Mouse (Mus musculus): ENCODE measurements at regions not wholly inside any gene's neighbourhood (a gene's known extent, or its start where the extent isn't known, plus 50 kb on each side); places are given as distances from the start of the nearest gene placed in this dataset.
A peak's percentile ranks its signal among the peaks of the same experiment; 100 is the strongest.

- WGBS: 81% methylated on average over 5 of the region's 5 CpGs
- H3K36me3 ChIP-seq: no peaks in the 10 kb centered on the region
- H3K27me3 ChIP-seq (ENCODE audit: insufficient read depth, poor library complexity, severe bottlenecking): no peaks in the 10 kb centered on the region
These were observed 156.7 kb upstream of the Rreb1 start for GRCm38 (mm10) chr13:37621319-37622050.

GRCm38 (mm10) chr13:37622366-37623088, 155.7 kb upstream of the Rreb1 start:
- H3K9me3 ChIP-seq: no peaks in the 10 kb centered on the region
- H3K4me3 ChIP-seq: no peak overlapping the region
- no peak for DNase-seq (ENCODE audit: low spot score)
- H3K27me3 ChIP-seq (ENCODE audit: insufficient read depth, poor library complexity, severe bottlenecking): no peaks in the 10 kb centered on the region
- H3K36me3 ChIP-seq: no peaks in the 10 kb centered on the region
- no peak overlapping the region for H3K27ac ChIP-seq
- 64% methylated on average over 6 of the region's 6 CpGs for WGBS
- peaks cover 21% of the 10 kb centered on the region for H3K4me1 ChIP-seq

More at GRCm38 (mm10) chr13:37621319-37622050, 156.7 kb upstream of the Rreb1 start:
- Histone ChIP-seq H3K4me3 (no peak overlapping the region), H3K27ac (no peak overlapping the region), H3K4me1 (peaks cover 25% of the 10 kb centered on the region), H3K9me3 (no peaks in the 10 kb centered on the region)
- DNase-seq (ENCODE audit: low spot score): no peak

- WGBS: 59% methylated on average over 1 of the region's 1 CpGs
- Histone ChIP-seq H3K27me3 (ENCODE audit: insufficient read depth, poor library complexity, severe bottlenecking) (no peaks in the 10 kb centered on the region), H3K4me1 (peaks cover 35% of the 10 kb centered on the region), H3K27ac (no peak overlapping the region), H3K9me3 (no peaks in the 10 kb centered on the region), H3K4me3 (no peak overlapping the region), H3K36me3 (no peaks in the 10 kb centered on the region)
- DNase-seq (ENCODE audit: low spot score): no peak
These were observed 153.5 kb upstream of the Rreb1 start for GRCm38 (mm10) chr13:37624741-37625140.

GRCm38 (mm10) chr13:37625532-37626235, 152.5 kb upstream of the Rreb1 start:
- Histone ChIP-seq H3K4me1 (peaks cover 26% of the 10 kb centered on the region), H3K9me3 (no peaks in the 10 kb centered on the region), H3K27me3 (ENCODE audit: insufficient read depth, poor library complexity, severe bottlenecking) (no peaks in the 10 kb centered on the region), H3K4me3 (no peak overlapping the region), H3K36me3 (no peaks in the 10 kb centered on the region), H3K27ac (no peak overlapping the region)
- 84% methylated on average over 13 of the region's 13 CpGs for WGBS
- DNase-seq (ENCODE audit: low spot score): no peak

GRCm38 (mm10) chr13:37628391-37629270, 149.6 kb upstream of the Rreb1 start:
- H3K36me3 ChIP-seq: no peaks in the 10 kb centered on the region
- no peak overlapping the region for H3K4me3 ChIP-seq
- H3K9me3 ChIP-seq: no peaks in the 10 kb centered on the region
- no peak for DNase-seq (ENCODE audit: low spot score)
- no peaks in the 10 kb centered on the region for H3K27me3 ChIP-seq (ENCODE audit: insufficient read depth, poor library complexity, severe bottlenecking)
- H3K27ac ChIP-seq: peak overlapping the region; percentile 23
- peaks cover 18% of the 10 kb centered on the region for H3K4me1 ChIP-seq
- WGBS: 72% methylated on average over 16 of the region's 16 CpGs

- Histone ChIP-seq H3K36me3 (no peaks in the 10 kb centered on the region), H3K9me3 (no peaks in the 10 kb centered on the region), H3K4me1 (peaks cover 18% of the 10 kb centered on the region), H3K27ac (peak overlapping the region; percentile 23; the same call in 1 of the 2 replicates), H3K27me3 (ENCODE audit: insufficient read depth, poor library complexity, severe bottlenecking) (no peaks in the 10 kb centered on the region), H3K4me3 (no peak overlapping the region)
- DNase-seq (ENCODE audit: low spot score): no peak
- WGBS: 48% methylated on average over 6 of the region's 6 CpGs
These were observed 148.8 kb upstream of the Rreb1 start for GRCm38 (mm10) chr13:37629271-37629899.

- Histone ChIP-seq H3K27ac (no peak overlapping the region), H3K4me3 (no peak overlapping the region), H3K36me3 (no peaks in the 10 kb centered on the region), H3K4me1 (peaks cover 22% of the 10 kb centered on the region), H3K9me3 (no peaks in the 10 kb centered on the region), H3K27me3 (ENCODE audit: insufficient read depth, poor library complexity, severe bottlenecking) (no peaks in the 10 kb centered on the region)
- DNase-seq (ENCODE audit: low spot score): no peak
- 88% methylated on average over 5 of the region's 5 CpGs for WGBS
These were observed 145.3 kb upstream of the Rreb1 start for GRCm38 (mm10) chr13:37632835-37633440.

- no peak for DNase-seq (ENCODE audit: low spot score)
- H3K27me3 ChIP-seq (ENCODE audit: insufficient read depth, poor library complexity, severe bottlenecking): no peaks in the 10 kb centered on the region
- no peak overlapping the region for H3K27ac ChIP-seq
- no peaks in the 10 kb centered on the region for H3K9me3 ChIP-seq
- WGBS: 70% methylated on average over 4 of the region's 4 CpGs
- no peaks in the 10 kb centered on the region for H3K36me3 ChIP-seq
- peaks cover 20% of the 10 kb centered on the region for H3K4me1 ChIP-seq
- no peak overlapping the region for H3K4me3 ChIP-seq
These were observed 141.8 kb upstream of the Rreb1 start for GRCm38 (mm10) chr13:37636363-37636762.

GRCm38 (mm10) chr13:37637151-37637550, 141.0 kb upstream of the Rreb1 start:
- DNase-seq (ENCODE audit: low spot score): no peak
- Histone ChIP-seq H3K4me1 (peaks cover 20% of the 10 kb centered on the region), H3K9me3 (no peaks in the 10 kb centered on the region), H3K36me3 (no peaks in the 10 kb centered on the region), H3K27ac (no peak overlapping the region), H3K27me3 (ENCODE audit: insufficient read depth, poor library complexity, severe bottlenecking) (no peaks in the 10 kb centered on the region), H3K4me3 (no peak overlapping the region)
- WGBS: 84% methylated on average over 10 of the region's 10 CpGs

GRCm38 (mm10) chr13:37638071-37638511, 140.1 kb upstream of the Rreb1 start:
- no peaks in the 10 kb centered on the region for H3K36me3 ChIP-seq
- H3K27ac ChIP-seq: no peak overlapping the region
- H3K27me3 ChIP-seq (ENCODE audit: insufficient read depth, poor library complexity, severe bottlenecking): no peaks in the 10 kb centered on the region
- 42% methylated on average over 8 of the region's 8 CpGs for WGBS
- peaks cover 20% of the 10 kb centered on the region for H3K4me1 ChIP-seq
- no peaks in the 10 kb centered on the region for H3K9me3 ChIP-seq
- no peak overlapping the region for H3K4me3 ChIP-seq
- DNase-seq (ENCODE audit: low spot score): no peak

GRCm38 (mm10) chr13:37642410-37643093, 135.6 kb upstream of the Rreb1 start:
- Histone ChIP-seq H3K27me3 (ENCODE audit: insufficient read depth, poor library complexity, severe bottlenecking) (no peaks in the 10 kb centered on the region), H3K9me3 (no peaks in the 10 kb centered on the region), H3K4me1 (peaks cover 20% of the 10 kb centered on the region), H3K4me3 (no peak overlapping the region), H3K27ac (no peak overlapping the region; the same call in 1 of the 2 replicates), H3K36me3 (no peaks in the 10 kb centered on the region)
- WGBS: 66% methylated on average over 13 of the region's 13 CpGs
- DNase-seq (ENCODE audit: low spot score): no peak

Data from heart, embryonic 10.5 days (tissue).